Mouse (Mus musculus) stomach, postnatal 0 days (tissue): ENCODE measurements around the gene Mgat4a.

Experiments used
- CTCF ChIP-seq: IDR thresholded peaks from 2 replicates; pipeline ENCODE4 v1.5.1; 2016; ENCODE audit warnings: antibody characterized with exemption, low read depth, mild to moderate bottlenecking, moderate library complexity
- EP300 ChIP-seq: optimal IDR thresholded peaks from 2 replicates; pipeline ENCODE3; 2016; ENCODE audit warnings: antibody characterized with exemption

DNA sequence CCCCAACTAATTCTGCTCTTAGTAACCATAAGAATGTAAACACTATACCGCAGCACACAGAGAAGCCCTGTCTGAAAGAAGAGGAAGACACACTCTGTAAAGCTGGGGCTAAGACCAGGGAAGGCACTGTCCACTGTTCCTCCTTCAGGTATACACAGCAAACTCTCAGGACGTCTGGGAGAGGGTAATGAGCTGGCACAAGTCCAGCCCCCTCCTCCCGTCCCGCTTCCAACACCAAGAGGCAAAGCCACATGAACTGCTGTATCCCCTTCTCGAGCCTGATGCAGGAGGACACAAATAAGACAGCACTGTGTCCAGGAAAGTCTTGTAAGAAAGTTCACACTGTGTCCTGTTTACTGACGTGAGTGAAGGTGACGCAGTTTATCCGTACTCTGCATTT, 40.1 kb downstream of the Mgat4a start:
- TF ChIP-seq CTCF (no peak), EP300 (no peak)
